Mouse (Mus musculus): ENCODE measurements around the gene Pfn3. TPM values are rescaled to one million over a fixed set of nuclear protein-coding genes. Genes with fewer than 3 reads are reported as not detected.
"Not testable (repeated sequence)": the region's sequence is repeated elsewhere in the genome, so short reads cannot be mapped to it uniquely, and the experiment has no call there.

Gene Pfn3
- not detected for total RNA-seq (2021)
- long read RNA-seq, experiment 1: 0 reads
- long read RNA-seq, experiment 2: 0 reads

GRCm38 (mm10) chr13:55414743-55415380, at the start of gene Pfn3:
Pfn3 (minus strand) TSS chr13:55415232.
- DNase-seq (ENCODE audit: low spot score in 2 of 2): no peak

GRCm38 (mm10) chr13:55464027-55464884, 49.2 kb upstream of the Pfn3 start, which contains the start of gene Prr7:
Prr7 (plus strand) TSS chr13:55464267.
- DNase-seq (ENCODE audit: low spot score in 2 of 2): no peak

GRCm38 (mm10) chr13:55463399-55464026, 48.5 kb upstream of the Pfn3 start:
- DNase-seq (ENCODE audit: low spot score in 2 of 2): no peak

- DNase-seq (ENCODE audit: low spot score in 2 of 2): no peak
These were observed 47.9 kb upstream of the Pfn3 start for GRCm38 (mm10) chr13:55462965-55463364.

GRCm38 (mm10) chr13:55451785-55452549, 36.9 kb upstream of the Pfn3 start:
- no peak for DNase-seq (ENCODE audit: low spot score in 2 of 2)

- DNase-seq (ENCODE audit: low spot score in 2 of 2): no peak
These were observed 36.3 kb upstream of the Pfn3 start for GRCm38 (mm10) chr13:55451296-55451695.

- peak in 1 of 2 experiments; percentile 70 for DNase-seq (ENCODE audit: low spot score in 2 of 2)
These were observed 35.5 kb upstream of the Pfn3 start for GRCm38 (mm10) chr13:55450511-55450980.

- no peak for DNase-seq (ENCODE audit: low spot score in 2 of 2)
These were observed 34.8 kb upstream of the Pfn3 start for GRCm38 (mm10) chr13:55449679-55450441.

GRCm38 (mm10) chr13:55449205-55449604, 34.2 kb upstream of the Pfn3 start:
- DNase-seq (ENCODE audit: low spot score in 2 of 2): no peak

GRCm38 (mm10) chr13:55448131-55448530, 33.1 kb upstream of the Pfn3 start:
- no peak for DNase-seq (ENCODE audit: low spot score in 2 of 2)

- DNase-seq (ENCODE audit: low spot score in 2 of 2): no peak
These were observed 32.5 kb upstream of the Pfn3 start for GRCm38 (mm10) chr13:55447543-55447943.

GRCm38 (mm10) chr13:55446483-55447105, 31.6 kb upstream of the Pfn3 start:
- no peak for DNase-seq (ENCODE audit: low spot score in 2 of 2)

GRCm38 (mm10) chr13:55445361-55446091, 30.5 kb upstream of the Pfn3 start:
- DNase-seq (ENCODE audit: low spot score in 2 of 2): no peak

GRCm38 (mm10) chr13:55444937-55445315, 29.9 kb upstream of the Pfn3 start, which contains the start of gene Grk6:
Grk6 (plus strand) TSS chr13:55445072.
- DNase-seq (ENCODE audit: low spot score in 2 of 2): peak; percentile 98 to 100

- DNase-seq (ENCODE audit: low spot score in 2 of 2): peak; percentile 62 to 86
These were observed 29.4 kb upstream of the Pfn3 start for GRCm38 (mm10) chr13:55444286-55444936.

- no peak for DNase-seq (ENCODE audit: low spot score in 2 of 2)
These were observed 28.8 kb upstream of the Pfn3 start for GRCm38 (mm10) chr13:55443799-55444285.

GRCm38 (mm10) chr13:55437111-55437629, 22.1 kb upstream of the Pfn3 start:
- DNase-seq (ENCODE audit: low spot score in 2 of 2): not testable (repeated sequence)

Measured in gastrocnemius, postnatal 4 days (tissue).